Mouse (Mus musculus) natural killer cell, adult 2 months (primary cell): ENCODE measurements around the gene 1700102P08Rik.

Experiments used
- DNase-seq, 2 experiments: peaks; one replicate each; pipeline ENCODE4 v3.0.0; 2022; ENCODE audit warnings: low spot score in 2 of 2

Gene 1700102P08Rik

GRCm38 (mm10) chr9:108392676-108393075 is at the start of gene 1700102P08Rik:
Gene 1700102P08Rik, plus strand, starts transcription at chr9:108392805.
- DNase-seq: no peak

DNA sequence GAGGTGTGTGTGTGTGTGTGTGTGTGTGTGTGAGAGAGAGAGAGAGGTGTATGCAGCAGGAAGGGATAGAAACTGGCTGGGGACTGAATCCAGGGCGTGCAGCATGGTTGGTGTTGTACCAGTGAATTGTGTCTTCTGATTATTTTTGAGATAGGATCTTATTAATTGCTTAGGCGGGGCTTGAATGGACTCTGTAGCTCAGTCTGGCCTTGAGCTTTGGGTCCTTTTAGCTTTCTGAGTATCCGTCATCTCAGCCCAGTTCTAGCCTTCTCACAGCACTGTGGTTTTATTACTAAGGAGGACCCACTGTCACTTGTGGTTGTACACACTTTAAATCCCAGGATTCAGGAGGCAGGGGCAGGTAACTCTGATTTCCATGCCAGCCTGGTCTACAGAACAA is 49.3 kb upstream of the 1700102P08Rik start:
- no peak for DNase-seq

GRCm38 (mm10) chr9:108343835-108344234 is 48.8 kb upstream of the 1700102P08Rik start:
- DNase-seq: no peak

DNA sequence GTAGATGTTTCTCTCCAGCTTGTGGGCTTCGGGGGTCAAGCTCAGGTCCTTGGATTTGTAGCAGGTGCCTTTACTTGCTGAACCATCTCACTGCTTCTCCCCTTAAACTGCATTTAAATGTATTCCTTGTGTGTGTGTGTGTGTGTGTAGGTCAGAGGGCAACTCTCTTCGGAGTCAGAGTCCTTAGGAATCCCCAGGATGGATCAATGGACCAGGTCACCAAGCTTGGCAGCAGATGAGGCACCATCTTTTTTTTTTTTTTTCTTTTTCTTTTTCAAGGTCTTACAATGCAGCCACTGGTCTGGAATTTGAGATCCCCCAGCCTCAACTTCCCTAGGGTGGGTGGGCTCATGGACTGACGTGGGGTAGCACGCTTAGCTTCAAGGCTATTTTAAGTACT is 48.1 kb upstream of the 1700102P08Rik start:
- DNase-seq: no peak

GRCm38 (mm10) chr9:108347024-108347423 is 45.6 kb upstream of the 1700102P08Rik start:
- no peak for DNase-seq

- peak; percentile 86 for DNase-seq
Observed at GRCm38 (mm10) chr9:108347540-108348289, 44.9 kb upstream of the 1700102P08Rik start, which contains the start of gene Usp4. Gene Usp4, plus strand, starts transcription at chr9:108347853.

DNA sequence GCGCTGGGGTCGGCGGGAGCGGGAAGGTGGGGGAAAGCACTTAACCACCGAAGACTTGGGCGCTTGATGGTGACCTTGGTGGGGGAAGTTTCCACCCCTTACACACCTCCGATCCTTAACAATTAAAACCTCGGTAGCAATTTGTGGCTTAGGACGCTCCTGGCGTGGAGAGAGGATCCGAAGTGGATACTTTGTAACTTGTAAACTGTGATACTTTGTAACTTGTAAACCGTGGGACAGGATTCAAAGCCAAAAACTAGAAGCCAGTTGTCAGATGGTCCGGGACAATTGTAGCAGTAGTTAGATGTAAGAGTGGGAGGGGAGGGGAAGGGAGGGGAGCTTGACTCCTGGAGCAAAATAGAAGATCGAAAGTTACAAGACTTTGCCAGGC is 44.3 kb upstream of the 1700102P08Rik start:
- DNase-seq: no peak

GRCm38 (mm10) chr9:108349727-108350126 is 42.9 kb upstream of the 1700102P08Rik start:
- no peak for DNase-seq

DNA sequence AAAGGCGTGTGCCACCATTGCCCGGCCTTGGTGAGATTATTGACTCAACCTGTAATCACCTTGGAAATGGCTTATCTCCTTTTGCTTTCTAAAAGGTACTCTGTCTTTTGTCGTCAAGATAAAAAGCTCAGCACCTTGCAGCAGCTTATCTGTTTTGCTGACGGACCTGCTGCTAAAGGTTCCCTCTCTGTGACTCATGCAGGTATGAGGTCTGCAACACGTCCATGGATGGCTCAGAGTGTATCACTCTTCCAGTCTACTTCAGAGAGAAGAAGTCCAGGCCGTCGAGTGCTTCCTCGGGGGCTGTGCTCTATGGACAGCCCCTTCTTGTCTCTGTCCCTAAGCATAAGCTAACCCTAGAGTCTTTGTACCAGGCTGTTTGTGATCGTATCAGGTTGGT is 14.4 kb upstream of the 1700102P08Rik start:
- no peak for DNase-seq

DNA sequence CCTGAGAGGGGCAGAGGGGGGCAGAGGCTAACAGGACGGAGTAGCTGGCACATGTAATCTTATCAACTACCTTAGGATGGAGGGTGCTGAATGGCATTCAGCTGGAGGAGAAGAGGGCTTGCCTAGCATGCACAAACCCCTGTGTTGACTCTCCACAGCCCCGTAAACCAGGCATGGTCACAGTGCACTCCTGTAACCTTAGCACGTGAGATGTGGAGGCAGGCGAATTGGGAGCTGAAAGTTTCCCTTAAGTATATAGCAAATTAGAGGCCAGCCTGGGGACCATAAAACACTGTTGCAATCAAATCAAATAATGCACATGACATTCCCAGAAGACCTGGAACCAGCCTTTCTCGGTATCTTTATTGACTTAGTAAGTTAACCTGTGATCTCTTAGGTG is 13.9 kb upstream of the 1700102P08Rik start:
- DNase-seq: no peak

GRCm38 (mm10) chr9:108379294-108379693 is 13.3 kb upstream of the 1700102P08Rik start:
- DNase-seq: no peak

DNA sequence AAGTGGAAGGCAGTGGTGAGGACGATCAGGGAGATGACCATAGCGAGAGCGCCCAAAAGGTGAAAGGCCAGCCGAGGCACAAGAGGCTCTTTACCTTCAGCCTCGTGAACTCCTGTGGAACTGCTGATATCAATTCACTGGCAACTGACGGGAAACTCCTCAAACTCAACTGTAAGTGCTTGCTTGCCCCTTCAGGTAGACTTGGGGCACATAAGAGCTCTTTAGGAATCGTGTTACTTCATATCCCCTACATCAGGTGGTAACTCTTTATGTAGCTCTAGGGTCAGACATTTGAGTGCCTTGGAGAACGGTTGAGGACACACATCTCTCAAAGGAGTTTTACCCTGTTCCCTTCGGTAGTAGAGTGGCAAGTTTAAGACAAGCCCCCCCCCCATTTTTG is 11.2 kb upstream of the 1700102P08Rik start:
- no peak for DNase-seq

DNA sequence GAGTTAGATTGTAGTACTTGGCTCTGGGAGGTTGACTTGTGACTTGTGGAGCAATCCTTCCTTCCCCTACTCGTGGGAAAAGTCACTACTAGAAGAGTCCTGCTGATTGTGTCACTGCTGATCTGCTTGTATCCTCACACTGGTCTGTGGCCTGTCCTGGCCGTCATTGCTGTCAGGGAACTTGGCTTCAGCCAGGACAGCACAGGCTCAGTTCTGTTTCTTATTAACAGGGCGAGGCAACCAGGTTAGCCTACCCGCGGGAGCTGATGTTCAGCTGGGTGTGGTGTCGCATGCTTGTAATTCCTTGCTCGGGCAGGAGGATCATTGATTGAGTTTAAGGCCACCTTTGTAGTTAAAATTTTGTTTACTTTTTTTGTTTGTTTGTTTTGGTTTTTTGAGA is 7.6 kb upstream of the 1700102P08Rik start:
- no peak for DNase-seq

DNA sequence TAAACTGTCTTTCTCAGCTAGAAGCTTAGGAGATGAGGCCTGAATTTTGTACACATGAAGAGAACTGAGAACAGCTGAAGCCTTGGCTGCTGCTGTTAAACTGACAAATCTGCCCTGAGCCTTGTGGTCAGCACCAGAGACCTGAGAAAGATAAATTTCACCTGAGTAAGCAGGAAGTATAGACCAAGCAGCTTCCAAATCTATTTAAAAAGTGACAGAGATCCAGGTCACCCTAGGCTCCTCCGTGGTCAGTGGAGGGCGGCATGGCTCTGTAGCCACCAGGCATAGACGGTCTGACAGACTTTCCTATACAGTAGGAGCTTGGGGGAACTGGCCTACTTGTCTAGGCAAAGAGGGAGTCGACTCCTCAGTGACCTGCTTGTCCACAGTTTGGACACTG is 5.8 kb upstream of the 1700102P08Rik start:
- no peak for DNase-seq

- no peak for DNase-seq
Observed at GRCm38 (mm10) chr9:108388601-108389000, 4.0 kb upstream of the 1700102P08Rik start.

DNA sequence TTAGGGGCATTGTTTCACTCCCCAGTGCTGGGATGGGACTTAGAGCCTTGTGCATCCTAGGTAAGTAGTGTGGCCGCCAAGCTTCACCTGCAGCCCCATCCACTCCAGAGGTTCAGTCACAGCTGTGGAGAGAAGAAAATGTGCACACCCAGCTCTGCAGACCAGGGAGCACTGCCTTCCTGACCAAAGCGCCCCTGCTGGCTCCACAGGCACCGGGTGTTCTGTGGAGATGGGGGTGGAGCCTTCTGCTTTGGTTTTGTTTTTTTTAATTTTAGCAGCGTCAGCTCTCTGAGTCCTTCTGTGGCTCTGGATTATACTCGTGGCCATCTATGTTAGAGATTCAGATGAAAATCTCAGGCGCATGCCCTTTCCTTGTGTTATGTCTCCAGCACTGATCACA is 3.4 kb upstream of the 1700102P08Rik start:
- DNase-seq: no peak

DNA sequence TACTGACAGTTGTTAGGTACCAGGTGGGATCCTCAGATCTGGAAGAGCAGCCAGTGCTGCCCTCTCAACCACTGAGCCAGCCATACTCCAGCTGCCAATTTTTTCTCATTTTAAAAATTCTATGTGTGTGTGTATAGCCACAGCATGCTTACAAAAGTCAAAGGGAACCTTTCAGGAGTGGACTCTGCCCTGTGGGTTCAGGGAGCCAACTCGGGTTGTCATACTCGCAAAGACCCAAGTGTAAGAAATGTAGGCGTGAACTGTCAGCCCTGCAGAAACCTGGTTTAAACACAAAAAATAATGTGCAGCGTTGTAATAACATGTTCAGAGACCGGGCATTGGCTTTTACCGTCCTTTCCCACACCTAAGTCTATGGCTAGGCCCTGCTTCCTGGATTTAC is 1.6 kb downstream of the 1700102P08Rik start:
- DNase-seq: no peak

DNA sequence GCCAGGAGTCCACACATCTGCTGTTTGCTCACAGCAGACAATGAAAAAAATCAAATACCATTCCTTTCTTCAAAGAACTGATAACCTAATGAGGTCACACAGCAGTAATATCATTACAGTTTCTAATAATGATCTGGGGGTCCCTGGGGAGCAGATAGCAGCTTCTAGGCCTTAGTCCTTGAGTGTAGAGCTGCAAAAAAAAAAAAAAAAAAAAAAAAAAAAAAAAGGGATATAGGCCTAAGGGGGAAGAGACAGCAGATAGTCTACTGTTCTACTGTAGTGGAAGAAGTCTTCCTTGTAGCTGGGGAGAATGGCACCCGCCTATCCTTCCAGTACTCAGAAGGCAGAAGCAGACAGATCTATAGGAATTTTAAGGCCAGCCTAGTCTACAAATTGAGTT is 2.8 kb downstream of the 1700102P08Rik start:
- DNase-seq: no peak

DNA sequence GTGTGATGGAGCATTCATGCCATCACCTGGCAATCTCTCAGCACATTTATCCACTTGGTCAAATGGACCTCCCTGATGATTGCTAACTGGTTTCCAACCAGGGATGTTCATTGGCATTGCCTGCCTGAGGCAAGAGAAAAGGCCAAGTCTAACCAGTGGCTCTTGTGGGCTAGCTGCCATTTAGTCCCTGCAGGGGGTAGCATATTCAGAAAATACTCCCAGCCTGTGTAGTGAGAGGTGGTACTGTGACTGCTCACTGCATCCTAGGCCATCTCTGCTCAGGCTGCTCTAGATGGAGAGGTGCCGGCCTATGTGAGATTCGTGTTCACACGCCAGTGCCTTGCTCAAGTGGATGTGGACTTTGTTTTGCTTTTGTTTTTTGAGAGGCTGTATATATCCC is 5.7 kb downstream of the 1700102P08Rik start:
- DNase-seq: no peak

DNA sequence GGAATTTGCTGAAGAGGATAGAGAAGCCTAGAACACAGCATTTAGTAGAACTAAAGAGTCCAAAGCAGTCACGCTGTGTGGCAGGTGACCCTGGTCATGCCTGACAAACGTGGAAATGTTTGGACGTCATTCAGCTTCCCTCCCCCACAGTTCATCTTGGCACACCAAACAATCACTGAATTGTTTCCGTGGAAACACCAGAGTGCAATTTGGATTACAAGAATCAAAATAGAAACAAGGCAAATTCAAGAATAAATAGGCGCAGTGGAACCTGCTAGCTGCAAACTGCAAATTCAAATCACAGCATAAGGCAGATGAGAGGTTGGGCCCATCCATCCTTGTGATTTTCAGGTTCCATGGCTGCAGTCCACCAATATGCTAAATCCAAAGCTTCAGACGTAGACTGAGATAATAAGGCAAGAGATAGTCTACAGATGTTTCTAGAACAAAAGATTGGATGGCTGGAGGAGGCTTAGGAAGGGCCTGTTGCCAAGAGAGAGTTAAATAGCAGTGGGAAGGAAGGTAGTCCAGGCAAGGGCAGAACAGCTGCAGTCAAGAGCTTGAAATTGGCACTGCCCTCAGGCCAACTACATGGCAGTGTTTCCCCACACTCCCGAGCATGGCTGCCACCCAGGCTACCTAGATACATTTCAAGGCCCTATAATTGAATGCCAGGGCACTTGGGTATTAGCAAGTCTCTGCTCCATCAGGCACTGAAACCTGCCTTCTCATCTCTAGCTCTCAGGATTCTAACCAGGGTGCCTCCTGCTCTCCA is 8.8 kb downstream of the 1700102P08Rik start:
- no peak for DNase-seq

DNA sequence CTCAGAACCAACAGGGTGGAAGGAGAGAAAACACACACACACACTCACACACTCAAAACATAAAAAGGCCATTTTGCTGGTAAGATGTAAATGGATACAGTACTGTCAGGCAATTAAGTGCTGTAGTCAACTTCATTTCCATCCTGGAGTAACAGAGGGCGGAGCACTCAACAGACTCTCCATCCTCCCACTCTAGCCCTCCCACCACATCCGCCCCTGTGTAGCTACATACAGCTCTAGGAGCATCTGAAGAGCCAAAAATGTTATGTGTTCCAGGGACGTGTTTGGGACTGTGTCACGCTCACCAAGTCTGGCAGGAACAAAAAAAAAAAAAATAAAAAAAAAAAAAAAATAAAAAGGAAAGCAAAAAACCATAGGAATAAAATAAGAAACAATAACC is 10.5 kb downstream of the 1700102P08Rik start:
- no peak for DNase-seq

GRCm38 (mm10) chr9:108404451-108404850 is 11.8 kb downstream of the 1700102P08Rik start:
- DNase-seq: no peak

DNA sequence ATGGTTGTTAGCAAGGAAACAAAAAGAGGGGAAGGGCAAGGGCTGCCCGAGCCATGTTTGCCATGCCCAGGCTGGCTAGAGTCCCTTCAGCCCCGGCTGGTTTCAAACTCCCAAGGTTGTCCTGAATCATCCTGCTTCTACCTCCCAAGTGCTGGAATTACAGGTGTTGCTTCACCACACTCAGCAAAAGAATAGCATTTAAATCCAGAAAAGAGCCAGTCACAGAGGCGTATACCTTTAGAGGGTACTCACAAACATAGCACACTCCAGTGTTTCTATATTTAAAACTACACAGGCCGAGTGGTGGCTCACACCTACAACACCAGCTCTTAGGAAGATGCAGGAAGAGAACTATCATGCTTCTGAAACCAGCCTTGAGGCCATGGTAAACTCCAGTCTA is 16.9 kb downstream of the 1700102P08Rik start:
- DNase-seq: no peak
